Mouse (Mus musculus): ENCODE data around the gene Steap1. TPM values are rescaled to one million over a fixed set of nuclear protein-coding genes. Genes with fewer than 3 reads are reported as not detected.

Gene Steap1
- total RNA-seq, 1 experiment: 45.6 TPM

DNA sequence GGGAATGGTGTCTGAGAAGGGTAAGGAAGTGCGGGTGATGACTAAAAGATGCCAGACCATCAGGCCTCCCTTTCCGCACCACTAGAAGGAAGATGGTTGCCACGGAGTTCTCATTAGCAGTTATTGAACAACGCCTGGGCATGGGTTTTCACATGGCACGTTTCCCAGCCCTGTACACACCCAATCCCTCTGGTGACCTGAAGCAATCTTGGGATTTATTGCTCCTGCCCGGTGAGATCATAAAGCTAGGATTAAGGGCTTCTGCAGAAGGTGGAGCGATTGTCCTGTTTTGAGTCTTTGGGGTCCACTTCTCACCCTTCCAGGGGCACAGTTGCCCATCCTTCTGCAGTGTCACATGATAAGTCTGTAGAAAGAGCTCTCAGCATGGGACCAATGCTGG, 26.9 kb downstream of the Steap1 start:
- Histone ChIP-seq H3K9me3 (ENCODE audit: control insufficient read depth, insufficient read depth, low read depth, low read length) (no peaks in the 10 kb centered on the region), H3K4me3 (ENCODE audit: insufficient read depth in 1 of 2, low read depth in 1 of 2, low read length in 2 of 2, poor library complexity in 1 of 2, severe bottlenecking in 1 of 2) (no peak overlapping the region), H3K9ac (ENCODE audit: insufficient read depth, low read depth, low read length, poor library complexity, severe bottlenecking) (no peak overlapping the region), H3K36me3 (ENCODE audit: control insufficient read depth, insufficient read depth, low read length, poor library complexity, severe bottlenecking) (no peaks in the 10 kb centered on the region), H3K4me1 (ENCODE audit: control insufficient read depth in 2 of 2, insufficient read depth in 2 of 2, low read length in 2 of 2, poor library complexity in 1 of 2) (no peaks in the 10 kb centered on the region), H3K27ac (ENCODE audit: insufficient read depth, low read depth, low read length, poor library complexity, severe bottlenecking) (no peak overlapping the region)
- no peak for DNase-seq (ENCODE audit: low read depth, low spot score)
- in situ Hi-C loops (cut with MboI; ENCODE audit: low sequenced_read_pairs in 2 of 2, unreplicated experiment in 2 of 2): no loop called here
- TF ChIP-seq ZNF384 (IDR thresholded peaks at IDR 0.05; ENCODE audit: low read depth, low read length): no peak
- TF ChIP-seq MAFK (IDR thresholded peaks at IDR 0.05; ENCODE audit: insufficient read depth, low read depth, low read length): no peak
- TF ChIP-seq CHD2 (IDR thresholded peaks at IDR 0.05; ENCODE audit: low read depth, low read length): no peak
- TF ChIP-seq ZC3H11A (IDR thresholded peaks at IDR 0.05; ENCODE audit: borderline replicate concordance, low read depth, low read length): no peak
- no peak for TF ChIP-seq HCFC1 (IDR thresholded peaks at IDR 0.05; ENCODE audit: borderline replicate concordance, insufficient read depth, low read length)

- Histone ChIP-seq H3K9me3 (ENCODE audit: control insufficient read depth, insufficient read depth, low read depth, low read length) (no peaks in the 10 kb centered on the region), H3K36me3 (ENCODE audit: control insufficient read depth, insufficient read depth, low read length, poor library complexity, severe bottlenecking) (no peaks in the 10 kb centered on the region), H3K4me3 (ENCODE audit: insufficient read depth in 1 of 2, low read depth in 1 of 2, low read length in 2 of 2, poor library complexity in 1 of 2, severe bottlenecking in 1 of 2) (no peak overlapping the region), H3K4me1 (ENCODE audit: control insufficient read depth in 2 of 2, insufficient read depth in 2 of 2, low read length in 2 of 2, poor library complexity in 1 of 2) (peaks cover 4 to 6% of the 10 kb centered on the region in 2 experiments), H3K27ac (ENCODE audit: insufficient read depth, low read depth, low read length, poor library complexity, severe bottlenecking) (no peak overlapping the region), H3K9ac (ENCODE audit: insufficient read depth, low read depth, low read length, poor library complexity, severe bottlenecking) (no peak overlapping the region)
- no peak for TF ChIP-seq MAFK (IDR thresholded peaks at IDR 0.05; ENCODE audit: insufficient read depth, low read depth, low read length)
- in situ Hi-C loops (cut with MboI; ENCODE audit: low sequenced_read_pairs in 2 of 2, unreplicated experiment in 2 of 2): no loop called here
- DNase-seq (ENCODE audit: low read depth, low spot score): no peak
Observed at GRCm38 (mm10) chr5:5711032-5711431, 38.1 kb downstream of the Steap1 start.

DNA sequence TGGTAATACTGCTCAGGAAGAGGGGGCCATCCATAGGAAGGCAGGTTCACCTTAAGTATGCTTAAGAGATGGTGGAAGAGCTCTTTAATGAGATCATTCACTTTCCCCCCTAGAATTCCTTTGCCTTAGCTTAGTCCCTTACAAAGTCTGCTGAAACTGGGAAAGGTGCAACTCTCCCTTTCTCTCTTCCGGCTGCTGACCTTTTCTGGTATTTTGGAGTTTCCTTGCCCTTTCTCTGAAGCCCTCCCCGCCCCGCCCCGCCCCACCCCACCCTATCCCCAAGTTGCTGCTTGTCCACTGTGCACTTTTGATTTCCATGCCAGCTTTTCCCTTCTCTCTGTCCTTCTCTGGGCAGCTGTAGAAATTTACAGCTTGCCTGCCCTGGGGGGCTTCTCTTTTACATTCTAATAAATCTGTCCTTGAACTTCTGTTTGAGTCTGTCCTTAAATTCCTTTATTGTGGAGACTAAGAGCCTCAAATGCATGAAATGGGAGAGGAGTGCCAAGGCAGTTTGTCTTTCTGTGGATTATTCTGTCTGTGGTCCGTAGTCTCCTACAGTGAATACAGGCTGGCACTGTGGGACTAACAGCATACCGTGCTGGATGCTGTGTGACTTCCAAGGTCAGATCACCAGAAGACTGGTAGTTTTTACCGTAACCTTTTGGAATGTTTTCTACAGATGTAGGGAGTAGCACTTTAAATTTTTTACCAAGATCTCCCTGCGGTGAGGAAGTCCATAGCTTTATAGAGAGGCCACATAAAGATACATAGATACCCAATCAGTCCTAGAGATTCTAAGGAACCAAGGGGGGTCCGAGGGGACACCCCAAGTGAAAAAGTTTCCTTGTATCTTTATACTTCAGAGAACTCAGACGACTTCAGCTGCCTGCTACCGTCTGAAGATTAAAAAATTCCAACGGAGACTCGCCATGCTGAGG, 41.5 kb downstream of the Steap1 start:
- Histone ChIP-seq H3K9ac (ENCODE audit: insufficient read depth, low read depth, low read length, poor library complexity, severe bottlenecking) (peak overlapping the region; percentile 26; the same call in 1 of the 2 replicates), H3K4me3 (ENCODE audit: insufficient read depth in 1 of 2, low read depth in 1 of 2, low read length in 2 of 2, poor library complexity in 1 of 2, severe bottlenecking in 1 of 2) (peak overlapping the region in 1 of 2 experiments; percentile 27; a peak in 1 of 4 replicates), H3K4me1 (ENCODE audit: control insufficient read depth in 2 of 2, insufficient read depth in 2 of 2, low read length in 2 of 2, poor library complexity in 1 of 2) (peaks cover 4 to 6% of the 10 kb centered on the region in 2 experiments), H3K27ac (ENCODE audit: insufficient read depth, low read depth, low read length, poor library complexity, severe bottlenecking) (peak overlapping the region; percentile 69; the same call in 1 of the 2 replicates), H3K9me3 (ENCODE audit: control insufficient read depth, insufficient read depth, low read depth, low read length) (no peaks in the 10 kb centered on the region), H3K36me3 (ENCODE audit: control insufficient read depth, insufficient read depth, low read length, poor library complexity, severe bottlenecking) (no peaks in the 10 kb centered on the region)
- TF ChIP-seq MAFK (IDR thresholded peaks at IDR 0.05; ENCODE audit: insufficient read depth, low read depth, low read length): no peak
- no peak for TF ChIP-seq CHD2 (IDR thresholded peaks at IDR 0.05; ENCODE audit: low read depth, low read length)
- TF ChIP-seq ZNF384 (IDR thresholded peaks at IDR 0.05; ENCODE audit: low read depth, low read length): no peak
- TF ChIP-seq ZC3H11A (IDR thresholded peaks at IDR 0.05; ENCODE audit: borderline replicate concordance, low read depth, low read length): no peak
- no peak for TF ChIP-seq HCFC1 (IDR thresholded peaks at IDR 0.05; ENCODE audit: borderline replicate concordance, insufficient read depth, low read length)
- no peak for DNase-seq (ENCODE audit: low read depth, low spot score)
- in situ Hi-C loops (cut with MboI; ENCODE audit: low sequenced_read_pairs in 2 of 2, unreplicated experiment in 2 of 2): no loop called here

- no peaks in the 10 kb centered on the region for H3K9me3 ChIP-seq (ENCODE audit: control insufficient read depth, insufficient read depth, low read depth, low read length)
- H3K36me3 ChIP-seq (ENCODE audit: control insufficient read depth, insufficient read depth, low read length, poor library complexity, severe bottlenecking): no peaks in the 10 kb centered on the region
- H3K9ac ChIP-seq (ENCODE audit: insufficient read depth, low read depth, low read length, poor library complexity, severe bottlenecking): no peak overlapping the region
- H3K4me3 ChIP-seq (ENCODE audit: insufficient read depth in 1 of 2, low read depth in 1 of 2, low read length in 2 of 2, poor library complexity in 1 of 2, severe bottlenecking in 1 of 2): no peak overlapping the region
- no peak for DNase-seq (ENCODE audit: low read depth, low spot score)
- TF ChIP-seq ZC3H11A (IDR thresholded peaks at IDR 0.05; ENCODE audit: borderline replicate concordance, low read depth, low read length): no peak
- TF ChIP-seq ZNF384 (IDR thresholded peaks at IDR 0.05; ENCODE audit: low read depth, low read length): no peak
- no peak for TF ChIP-seq CHD2 (IDR thresholded peaks at IDR 0.05; ENCODE audit: low read depth, low read length)
- TF ChIP-seq HCFC1 (IDR thresholded peaks at IDR 0.05; ENCODE audit: borderline replicate concordance, insufficient read depth, low read length): no peak
- no peak for TF ChIP-seq MAFK (IDR thresholded peaks at IDR 0.05; ENCODE audit: insufficient read depth, low read depth, low read length)
- no peak overlapping the region for H3K27ac ChIP-seq (ENCODE audit: insufficient read depth, low read depth, low read length, poor library complexity, severe bottlenecking)
- in situ Hi-C loops (cut with MboI; ENCODE audit: low sequenced_read_pairs in 2 of 2, unreplicated experiment in 2 of 2): no loop called here
- peaks cover 7 to 13% of the 10 kb centered on the region in 2 experiments for H3K4me1 ChIP-seq (ENCODE audit: control insufficient read depth in 2 of 2, insufficient read depth in 2 of 2, low read length in 2 of 2, poor library complexity in 1 of 2)
Observed at GRCm38 (mm10) chr5:5705019-5705418, 44.1 kb downstream of the Steap1 start.

All from ES-E14 (cell line).